Mouse (Mus musculus) bone marrow macrophage, adult 2 months (primary cell): ENCODE results near the gene Abcb11. TPM values are rescaled to one million over a fixed set of nuclear protein-coding genes. Genes with fewer than 3 reads are reported as not detected.
"Not testable (repeated sequence)": the region's sequence is repeated elsewhere in the genome, so short reads cannot be mapped to it uniquely, and the experiment has no call there.

Experiments
- H3K27ac ChIP-seq: 2 replicates; pipeline ENCODE4 v1.5.1; 2012; ENCODE audit warnings: low read depth, low read length; ENCODE audit not compliant: insufficient read depth
- H3K4me1 ChIP-seq: 2 replicates; pipeline ENCODE4 v1.6.1; 2012; ENCODE audit warnings: low read length; ENCODE audit not compliant: control insufficient read depth, insufficient read depth
- H3K4me3 ChIP-seq: 2 replicates; pipeline ENCODE4 v1.5.1; 2012; ENCODE audit warnings: mild to moderate bottlenecking, low read length, moderate library complexity; ENCODE audit not compliant: insufficient read depth
- CTCF ChIP-seq: IDR thresholded peaks from 2 replicates; pipeline ENCODE4 v1.5.1; 2012; ENCODE audit warnings: low read depth, mild to moderate bottlenecking, low read length, moderate library complexity
- POLR2A ChIP-seq: IDR thresholded peaks from 2 replicates; pipeline ENCODE4 v1.6.1; 2012; ENCODE audit warnings: mild to moderate bottlenecking, low read depth, low read length, borderline replicate concordance
- polyA plus RNA-seq: library from polyadenylated mRNA; stranded (reverse); fragments of >200 nt; gene quantifications from 2 replicates; pipeline ENCODE4 v1.2.4, GENCODE M21; 2012; ENCODE audit not compliant: missing spikeins, insufficient read depth, insufficient read length

Abcb11 gene
- polyA plus RNA-seq, 1 experiment: not detected

GRCm38 (mm10) chr2:69341506-69341905, 910 bp downstream of the Abcb11 start:
- TF ChIP-seq CTCF: no peak
- TF ChIP-seq POLR2A: no peak
- no peak overlapping the region for H3K27ac ChIP-seq
- H3K4me3 ChIP-seq: no peak overlapping the region
- H3K4me1 ChIP-seq: no peaks in the 10 kb centered on the region

GRCm38 (mm10) chr2:69331523-69331922, 10.9 kb downstream of the Abcb11 start:
- H3K4me1 ChIP-seq, H3K4me3 ChIP-seq, H3K27ac ChIP-seq: not testable (repeated sequence)

- no peaks in the 10 kb centered on the region for H3K4me1 ChIP-seq
- no peak overlapping the region for H3K4me3 ChIP-seq
- H3K27ac ChIP-seq: no peak overlapping the region
- TF ChIP-seq POLR2A: no peak
Observed at GRCm38 (mm10) chr2:69328509-69329163, 13.8 kb downstream of the Abcb11 start.

GRCm38 (mm10) chr2:69324881-69325660, 17.3 kb downstream of the Abcb11 start:
- Histone ChIP-seq H3K4me3 (no peak overlapping the region), H3K27ac (no peak overlapping the region), H3K4me1 (peaks cover 3% of the 10 kb centered on the region; the same call in 1 of the 2 replicates)
- TF ChIP-seq CTCF (no peak), POLR2A (no peak)

- no peak overlapping the region for H3K4me3 ChIP-seq
- TF ChIP-seq CTCF (no peak), POLR2A (no peak)
- no peak overlapping the region for H3K27ac ChIP-seq
- H3K4me1 ChIP-seq: peaks cover 3% of the 10 kb centered on the region; the same call in 1 of the 2 replicates
Observed at GRCm38 (mm10) chr2:69323018-69323417, 19.4 kb downstream of the Abcb11 start.

GRCm38 (mm10) chr2:69321457-69321856, 21.0 kb downstream of the Abcb11 start:
- Histone ChIP-seq H3K27ac (no peak overlapping the region), H3K4me3 (no peak overlapping the region), H3K4me1 (peaks cover 3% of the 10 kb centered on the region; the same call in 1 of the 2 replicates)
- TF ChIP-seq CTCF (no peak), POLR2A (no peak)

GRCm38 (mm10) chr2:69311337-69311736, 31.1 kb downstream of the Abcb11 start:
- Histone ChIP-seq H3K4me3 (no peak overlapping the region), H3K4me1 (no peaks in the 10 kb centered on the region)

GRCm38 (mm10) chr2:69308136-69308535, 34.3 kb downstream of the Abcb11 start:
- H3K4me1 ChIP-seq: no peaks in the 10 kb centered on the region
- TF ChIP-seq POLR2A: no peak
- TF ChIP-seq CTCF: no peak
- H3K27ac ChIP-seq: no peak overlapping the region
- H3K4me3 ChIP-seq: no peak overlapping the region

More at GRCm38 (mm10) chr2:69311337-69311736, 31.1 kb downstream of the Abcb11 start:
- no peak overlapping the region for H3K27ac ChIP-seq
- TF ChIP-seq CTCF (no peak), POLR2A (no peak)

GRCm38 (mm10) chr2:69300568-69300967, 41.8 kb downstream of the Abcb11 start:
- not testable (repeated sequence) for H3K27ac ChIP-seq, H3K4me1 ChIP-seq, H3K4me3 ChIP-seq

- Histone ChIP-seq H3K27ac (no peak overlapping the region), H3K4me3 (no peak overlapping the region), H3K4me1 (peaks cover 2% of the 10 kb centered on the region; the same call in 1 of the 2 replicates)
- no peak for TF ChIP-seq CTCF
- TF ChIP-seq POLR2A: no peak
Observed at GRCm38 (mm10) chr2:69294508-69294907, 47.9 kb downstream of the Abcb11 start.
